Mouse (Mus musculus): Measurements from ENCODE around the gene Krtcap2.
"Not testable (repeated sequence)": the region's sequence is repeated elsewhere in the genome, so short reads cannot be mapped to it uniquely, and the experiment has no call there.

The Krtcap2 gene

GRCm38 (mm10) chr3:89245688-89246171 is at the start of gene Krtcap2:
TSS of gene Krtcap2 (plus strand) at chr3:89245966.
- peak; percentile 91 for DNase-seq (ENCODE audit: low read depth, low spot score)

GRCm38 (mm10) chr3:89195979-89196877 is 49.5 kb upstream of the Krtcap2 start:
- DNase-seq (ENCODE audit: low read depth, low spot score), result peak; percentile 90

- DNase-seq (ENCODE audit: low read depth, low spot score), result no peak
Observed at GRCm38 (mm10) chr3:89199839-89200238, 45.9 kb upstream of the Krtcap2 start.

- peak; percentile 89 for DNase-seq (ENCODE audit: low read depth, low spot score)
Observed at GRCm38 (mm10) chr3:89202253-89203141, 43.3 kb upstream of the Krtcap2 start, which contains the start of gene Gba. TSS of gene Gba (plus strand) at chr3:89202928.

- DNase-seq (ENCODE audit: low read depth, low spot score), result no peak
Observed at GRCm38 (mm10) chr3:89203142-89203514, 42.6 kb upstream of the Krtcap2 start.

GRCm38 (mm10) chr3:89206079-89206478 is 39.7 kb upstream of the Krtcap2 start:
- no peak for DNase-seq (ENCODE audit: low read depth, low spot score)

GRCm38 (mm10) chr3:89206695-89207094 is 39.1 kb upstream of the Krtcap2 start:
- DNase-seq (ENCODE audit: low read depth, low spot score), result no peak

GRCm38 (mm10) chr3:89208075-89208657 is 37.6 kb upstream of the Krtcap2 start:
- DNase-seq (ENCODE audit: low read depth, low spot score), result no peak

- DNase-seq (ENCODE audit: low read depth, low spot score), result no peak
Observed at GRCm38 (mm10) chr3:89208736-89209135, 37.0 kb upstream of the Krtcap2 start.

- DNase-seq (ENCODE audit: low read depth, low spot score), result no peak
Observed at GRCm38 (mm10) chr3:89209731-89210130, 36.0 kb upstream of the Krtcap2 start.

GRCm38 (mm10) chr3:89210162-89210561 is 35.6 kb upstream of the Krtcap2 start:
- DNase-seq (ENCODE audit: low read depth, low spot score), result no peak

- DNase-seq (ENCODE audit: low read depth, low spot score), result no peak
Observed at GRCm38 (mm10) chr3:89210731-89211130, 35.0 kb upstream of the Krtcap2 start.

GRCm38 (mm10) chr3:89213803-89214530 is 31.8 kb upstream of the Krtcap2 start:
- DNase-seq (ENCODE audit: low read depth, low spot score), result peak; percentile 86

GRCm38 (mm10) chr3:89214681-89215411 is 30.9 kb upstream of the Krtcap2 start, which contains the start of gene Thbs3:
TSS of gene Thbs3 (plus strand) at chr3:89215180.
- DNase-seq (ENCODE audit: low read depth, low spot score), result no peak

- DNase-seq (ENCODE audit: low read depth, low spot score), result peak; percentile 68
Observed at GRCm38 (mm10) chr3:89215853-89216252, 29.9 kb upstream of the Krtcap2 start.

- not testable (repeated sequence) for DNase-seq (ENCODE audit: low read depth, low spot score)
Observed at GRCm38 (mm10) chr3:89216407-89216806, 29.4 kb upstream of the Krtcap2 start.

- DNase-seq (ENCODE audit: low read depth, low spot score), result no peak
Observed at GRCm38 (mm10) chr3:89218271-89218670, 27.5 kb upstream of the Krtcap2 start.

- DNase-seq (ENCODE audit: low read depth, low spot score), result no peak
Observed at GRCm38 (mm10) chr3:89219546-89219945, 26.2 kb upstream of the Krtcap2 start.

- no peak for DNase-seq (ENCODE audit: low read depth, low spot score)
Observed at GRCm38 (mm10) chr3:89221167-89221566, 24.6 kb upstream of the Krtcap2 start.

- no peak for DNase-seq (ENCODE audit: low read depth, low spot score)
Observed at GRCm38 (mm10) chr3:89224796-89225195, 21.0 kb upstream of the Krtcap2 start.

Data from telencephalon, adult 2 months (tissue).